Mouse (Mus musculus) megakaryocyte, embryonic 14.5 days (primary cell): ENCODE measurements around the gene Zfp719.

Experiments used
- FLI1 ChIP-seq: IDR thresholded peaks from 2 replicates; pipeline ENCODE4 v1.6.1; 2012; ENCODE audit warnings: low read length, inconsistent platforms, mixed read lengths
- GATA1 ChIP-seq: IDR thresholded peaks from 3 replicates; pipeline ENCODE4 v1.6.1; 2012; ENCODE audit warnings: mixed read lengths, low read length, inconsistent platforms, borderline replicate concordance

GRCm38 (mm10) chr7:43613816-43614551, 34.6 kb downstream of the Zfp719 start:
- no peak for TF ChIP-seq GATA1
- TF ChIP-seq FLI1 = no peak
